Mouse (Mus musculus) neutrophil, adult 83 days (primary cell): ENCODE measurements around the gene Smarca2. TPM values are rescaled to one million over a fixed set of nuclear protein-coding genes. Genes with fewer than 3 reads are reported as not detected.

Experiments
- total RNA-seq, 2 experiments: library from RNA; stranded (reverse); gene quantifications; one replicate each; pipeline ENCODE4 v1.2.4; 2023

Gene Smarca2
- 10 to 100 TPM; 76.9 to 77.1 TPM for total RNA-seq

DNA sequence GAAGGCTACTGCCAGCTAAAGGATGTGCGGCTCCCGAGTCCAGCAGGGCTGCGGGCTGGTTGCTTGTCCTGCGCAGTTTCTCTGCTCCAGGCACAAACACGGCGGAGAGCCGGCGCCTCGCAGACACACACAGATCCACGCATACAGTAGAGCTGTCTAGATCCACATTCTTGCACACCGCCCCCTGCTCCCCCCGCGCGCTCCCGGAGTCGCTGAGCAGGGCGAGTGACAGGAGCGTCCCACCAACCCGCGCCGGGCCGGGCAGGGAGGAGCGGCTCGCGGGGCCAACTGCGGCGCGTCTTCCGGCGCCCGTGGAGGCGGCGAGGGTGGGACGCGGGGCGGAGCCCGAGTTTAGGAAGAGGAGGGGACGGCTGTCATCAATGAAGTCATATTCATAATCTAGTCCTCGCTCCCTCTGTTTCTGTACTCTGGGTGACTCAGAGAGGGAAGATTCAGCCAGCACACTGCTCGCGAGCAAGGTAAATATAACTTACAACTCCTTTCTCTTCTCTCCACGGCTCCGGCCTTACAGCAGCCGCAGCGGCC, at the start of gene Smarca2:
Gene Smarca2 (plus strand): TSS at position 296 of the 546 bp plus-strand sequence.

